Mouse (Mus musculus) brain, embryonic 14.5 days (tissue): Measurements from ENCODE around the gene Gm5134.

Experiments used
- CTCF ChIP-seq: fragments of 200-500 bp; IDR thresholded peaks from 2 replicates; pipeline ENCODE4 v1.5.1; 2012; ENCODE audit warnings: inconsistent platforms, mild to moderate bottlenecking, moderate library complexity, borderline replicate concordance; ENCODE audit not compliant: insufficient read depth, insufficient read length; ENCODE audit errors: extremely low read depth
- POLR2A ChIP-seq: fragments of 200-500 bp; IDR thresholded peaks from 2 replicates; pipeline ENCODE4 v1.6.1; 2012; ENCODE audit warnings: mild to moderate bottlenecking, inconsistent platforms, borderline replicate concordance; ENCODE audit not compliant: poor library complexity, insufficient read depth, insufficient read length, severe bottlenecking; ENCODE audit errors: extremely low read depth

DNA sequence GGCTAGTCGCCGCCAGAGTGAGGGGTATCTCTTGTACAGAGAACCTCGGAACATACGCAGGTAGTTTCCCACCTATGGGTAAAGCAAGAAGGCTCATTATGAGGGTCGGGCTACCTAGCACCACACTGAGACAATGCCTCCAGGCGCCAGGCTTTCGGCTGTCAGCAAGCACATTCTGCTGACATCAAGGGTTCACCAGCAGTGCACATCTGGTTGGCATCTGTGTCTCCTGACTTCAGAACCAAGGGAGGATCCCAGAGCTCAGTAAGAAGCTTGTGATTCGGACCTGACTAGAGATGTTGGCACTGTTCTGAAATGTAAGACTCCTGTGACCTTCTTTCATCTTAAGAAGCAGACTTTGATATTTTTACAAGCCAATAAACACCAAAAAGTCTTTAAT lies 37.5 kb upstream of the Gm5134 start:
- no peak for TF ChIP-seq CTCF
- no peak for TF ChIP-seq POLR2A
